Mouse (Mus musculus) lung, postnatal 10 days (tissue): ENCODE measurements around the gene Rsph3b.
A peak's percentile ranks its signal among the peaks of the same experiment; 100 is the strongest.
"Not testable (repeated sequence)": the region's sequence is repeated elsewhere in the genome, so short reads cannot be mapped to it uniquely, and the experiment has no call there.

Experiments used
- DNase-seq: peaks from one replicate; pipeline ENCODE4 v3.0.0; 2021

Gene Rsph3b

DNA sequence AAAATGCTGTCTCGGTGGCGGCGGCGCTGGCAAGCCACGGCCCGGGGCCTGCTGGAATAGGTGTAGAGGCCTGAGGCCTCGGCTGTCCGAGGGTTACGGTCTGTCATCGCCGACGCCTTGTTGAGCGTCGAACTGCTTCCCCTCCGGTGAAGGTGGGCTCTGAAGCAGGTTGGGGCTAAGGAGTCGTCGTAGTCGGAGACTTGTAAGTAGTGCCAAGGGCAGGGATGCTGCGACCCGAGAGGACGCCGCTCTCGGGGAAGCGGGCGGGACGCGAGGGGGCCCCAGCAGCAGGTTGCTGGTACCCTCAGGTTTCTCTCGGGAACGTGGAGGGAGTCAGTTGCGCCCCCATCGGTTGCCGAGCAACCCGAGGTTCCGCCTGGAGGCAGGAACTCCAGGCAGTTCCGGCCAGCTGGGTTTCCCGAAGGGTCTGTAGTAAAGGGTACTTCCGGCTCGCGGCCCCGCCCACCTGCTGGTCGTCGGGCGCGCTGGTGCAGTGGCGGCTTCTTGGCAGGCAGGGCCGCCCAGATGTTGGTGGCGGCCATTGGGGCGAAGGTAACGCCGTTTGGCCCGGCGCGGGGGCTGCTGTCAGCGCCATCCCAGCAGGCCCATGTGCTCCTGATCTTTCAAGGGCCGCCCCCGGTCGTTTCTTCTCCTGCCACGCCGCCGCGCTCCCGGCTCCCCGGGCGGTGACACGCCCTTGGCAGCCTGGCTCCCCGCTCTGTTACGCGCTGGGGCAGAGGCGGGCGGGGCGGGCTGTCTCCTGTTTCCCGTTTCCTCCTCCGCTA is at the start of gene Rsph3b:
Rsph3b (minus strand) TSS at position 699 of the 785 bp plus-strand sequence.
- peak; percentile 87 for DNase-seq

DNA sequence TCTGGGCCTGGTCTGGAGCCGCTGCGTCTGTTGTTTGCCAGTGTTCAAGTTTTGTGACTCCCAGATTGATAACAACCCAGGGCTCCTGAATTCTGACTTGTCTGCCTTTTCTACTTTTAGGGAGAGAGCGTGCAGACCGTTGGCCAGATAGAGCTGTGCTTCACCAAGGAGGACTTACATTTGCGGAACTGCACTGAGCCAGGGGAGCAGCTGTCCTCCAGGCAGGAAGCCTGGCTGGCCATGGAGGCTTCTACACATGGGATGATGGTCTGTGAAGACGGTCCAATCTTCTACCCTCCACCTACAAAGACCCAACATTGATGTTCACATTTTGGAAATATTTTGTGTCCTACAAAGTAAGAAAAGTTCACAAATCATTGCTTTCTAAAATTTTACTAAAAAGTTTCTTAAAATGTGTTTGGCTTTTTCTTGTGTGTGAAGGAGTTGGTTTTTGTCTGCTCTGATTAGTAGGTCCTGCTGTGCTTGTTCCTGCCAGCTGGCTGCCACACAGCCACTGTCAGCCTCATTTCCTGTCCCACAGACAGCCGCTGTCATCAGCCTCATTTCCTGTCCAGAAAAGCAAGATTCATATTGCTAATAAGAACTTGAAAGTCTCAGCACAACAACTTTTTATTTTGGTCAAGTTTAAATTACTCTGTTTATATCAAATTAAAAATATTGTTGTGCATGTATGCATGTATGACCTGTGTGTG is 49.5 kb upstream of the Rsph3b start:
- not testable (repeated sequence) for DNase-seq

- DNase-seq: not testable (repeated sequence)
Measured at GRCm38 (mm10) chr17:6996826-6997225, 48.3 kb upstream of the Rsph3b start.

DNA sequence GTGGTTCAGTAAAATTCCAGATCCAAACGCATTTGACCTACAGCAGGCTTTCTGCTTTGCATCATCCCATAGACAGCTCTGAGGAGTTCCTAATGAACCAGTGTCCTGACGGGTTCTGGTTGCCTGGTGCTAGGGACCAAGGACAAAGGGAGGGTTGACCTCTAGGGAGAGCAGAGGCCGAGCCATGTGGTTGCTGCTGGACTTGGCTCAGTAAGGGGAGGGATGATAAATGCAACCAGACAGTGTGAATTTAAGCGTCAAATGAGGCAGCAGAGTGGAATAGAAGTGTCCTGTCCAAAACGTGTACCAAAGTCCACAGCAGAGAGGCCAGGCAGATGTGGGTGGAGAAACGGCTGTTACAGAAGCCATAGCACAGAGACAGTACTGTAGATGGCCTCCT is 47.0 kb upstream of the Rsph3b start:
- not testable (repeated sequence) for DNase-seq

DNA sequence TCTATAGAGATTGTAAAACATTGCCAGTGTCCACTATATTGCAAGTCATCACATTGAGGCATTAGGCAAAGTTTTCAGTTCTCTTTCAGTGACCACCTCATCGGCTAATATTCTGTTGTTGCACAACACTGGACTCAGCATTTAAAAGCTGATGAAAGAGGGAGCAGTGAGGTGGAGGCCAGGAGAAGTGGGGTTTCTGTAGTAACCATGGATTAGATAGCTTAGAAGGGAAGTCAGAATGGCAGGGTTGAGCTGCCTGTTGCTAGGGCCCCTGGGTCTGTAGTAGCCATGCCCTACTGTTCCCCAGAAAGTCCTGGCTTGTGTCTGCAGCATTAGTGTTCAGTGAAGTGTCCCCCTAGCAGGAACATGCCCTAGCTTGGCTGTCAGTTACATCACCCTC is 37.6 kb upstream of the Rsph3b start:
- DNase-seq: not testable (repeated sequence)

DNA sequence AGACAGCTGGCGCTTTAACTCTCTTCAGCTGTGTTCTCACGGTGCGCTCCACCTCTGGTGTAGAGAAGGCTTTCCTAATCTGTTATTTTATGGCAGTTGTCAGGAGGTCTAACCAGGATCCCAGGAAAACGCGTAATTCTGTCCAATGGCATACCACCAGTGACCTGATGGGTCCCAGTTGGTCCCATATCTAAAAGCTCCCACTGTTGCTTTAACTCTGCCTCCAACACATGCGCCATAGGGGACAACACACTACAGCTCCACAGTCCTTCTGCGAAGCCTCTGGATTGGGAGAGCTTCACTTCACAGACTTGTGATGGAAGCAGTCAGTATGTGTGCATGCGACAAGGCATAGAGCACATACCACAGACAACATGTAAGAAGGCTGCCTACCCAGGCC is 31.7 kb upstream of the Rsph3b start:
- not testable (repeated sequence) for DNase-seq

GRCm38 (mm10) chr17:6979380-6979779 is 30.9 kb upstream of the Rsph3b start:
- DNase-seq: not testable (repeated sequence)

DNA sequence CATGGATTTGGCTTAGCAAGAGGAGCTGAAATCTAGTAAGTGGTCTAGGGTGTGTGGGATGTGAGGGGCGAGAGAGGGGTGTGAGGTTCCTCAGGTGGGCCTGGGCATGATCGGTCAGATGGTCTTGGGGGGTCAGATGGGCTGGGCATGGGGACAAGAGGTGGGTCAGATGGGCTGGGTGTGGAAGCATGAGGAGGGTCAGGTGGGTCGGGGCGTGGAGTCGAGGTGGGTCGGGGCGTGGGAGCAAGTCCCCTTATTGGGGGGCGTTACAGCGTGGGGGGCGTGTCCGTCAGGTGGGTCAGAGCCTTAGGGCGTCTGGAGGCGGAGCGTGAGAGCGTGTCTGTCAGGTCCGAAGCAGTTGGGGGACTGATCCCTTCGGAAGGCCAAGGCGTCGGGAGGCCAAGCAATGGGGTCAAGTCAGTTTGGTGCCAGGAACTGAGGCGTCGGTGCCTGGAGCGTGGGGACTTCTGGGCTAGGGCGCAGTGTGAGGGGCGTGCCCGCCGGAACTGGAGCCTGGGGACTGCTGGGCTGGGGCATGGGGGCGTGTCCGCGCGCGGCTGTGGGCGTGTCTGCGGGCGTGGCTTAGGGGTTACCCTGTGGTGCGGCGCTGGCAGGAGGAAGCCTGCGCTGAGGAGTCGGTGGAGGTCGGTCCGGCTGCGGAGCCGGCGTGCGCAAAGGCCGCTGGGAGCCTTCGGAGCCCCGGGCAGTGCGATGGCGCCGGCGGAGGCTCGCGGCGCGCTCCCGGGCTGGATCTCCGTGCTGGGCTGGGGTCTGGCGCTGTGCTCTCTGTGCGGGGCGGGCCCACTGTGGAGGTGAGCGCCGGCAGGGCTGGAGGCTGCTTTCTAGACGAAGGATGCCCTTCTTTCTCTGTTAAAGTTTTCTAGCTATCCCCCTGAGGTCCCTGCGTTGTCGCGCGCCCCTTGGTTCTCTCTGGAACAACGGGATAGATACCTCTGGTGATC is 30.1 kb upstream of the Rsph3b start, which contains the start of gene Gm49721:
Gm49721 (plus strand) TSS at position 618 of the 962 bp plus-strand sequence.
- DNase-seq: peak; percentile 84

GRCm38 (mm10) chr17:6974985-6975384 is 26.5 kb upstream of the Rsph3b start:
- not testable (repeated sequence) for DNase-seq

- DNase-seq: not testable (repeated sequence)
Measured at GRCm38 (mm10) chr17:6972836-6973396, 24.4 kb upstream of the Rsph3b start.

- not testable (repeated sequence) for DNase-seq
Measured at GRCm38 (mm10) chr17:6971238-6971637, 22.8 kb upstream of the Rsph3b start.

- DNase-seq: not testable (repeated sequence)
Measured at GRCm38 (mm10) chr17:6970334-6970733, 21.9 kb upstream of the Rsph3b start, which contains the start of gene Rnaset2b. TSS of gene Rnaset2b (plus strand) at chr17:6970634.

DNA sequence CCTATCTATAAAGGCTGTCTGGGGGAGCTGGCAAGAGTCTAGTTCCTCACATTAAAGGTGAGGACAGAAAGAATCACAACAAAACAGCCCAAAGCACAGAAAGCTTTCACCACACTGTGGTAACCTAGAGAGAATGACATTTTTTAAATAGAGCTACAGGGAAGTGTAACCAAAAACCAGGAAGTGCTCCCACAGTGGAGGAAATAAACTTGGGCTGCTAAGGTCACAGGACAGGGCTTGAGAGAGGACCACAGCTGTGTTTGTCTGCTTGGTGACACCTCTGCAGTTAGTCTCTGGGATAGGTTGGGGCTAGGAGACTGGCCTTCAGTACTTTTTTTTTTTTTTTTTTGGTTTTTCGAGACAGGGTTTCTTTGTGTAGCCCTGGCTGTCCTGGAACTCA is 19.2 kb upstream of the Rsph3b start:
- not testable (repeated sequence) for DNase-seq

- peak; percentile 33 for DNase-seq
Measured at GRCm38 (mm10) chr17:6965364-6965763, 16.9 kb upstream of the Rsph3b start.

GRCm38 (mm10) chr17:6962936-6963335 is 14.5 kb upstream of the Rsph3b start:
- not testable (repeated sequence) for DNase-seq

- not testable (repeated sequence) for DNase-seq
Measured at GRCm38 (mm10) chr17:6962339-6962738, 13.9 kb upstream of the Rsph3b start.

DNA sequence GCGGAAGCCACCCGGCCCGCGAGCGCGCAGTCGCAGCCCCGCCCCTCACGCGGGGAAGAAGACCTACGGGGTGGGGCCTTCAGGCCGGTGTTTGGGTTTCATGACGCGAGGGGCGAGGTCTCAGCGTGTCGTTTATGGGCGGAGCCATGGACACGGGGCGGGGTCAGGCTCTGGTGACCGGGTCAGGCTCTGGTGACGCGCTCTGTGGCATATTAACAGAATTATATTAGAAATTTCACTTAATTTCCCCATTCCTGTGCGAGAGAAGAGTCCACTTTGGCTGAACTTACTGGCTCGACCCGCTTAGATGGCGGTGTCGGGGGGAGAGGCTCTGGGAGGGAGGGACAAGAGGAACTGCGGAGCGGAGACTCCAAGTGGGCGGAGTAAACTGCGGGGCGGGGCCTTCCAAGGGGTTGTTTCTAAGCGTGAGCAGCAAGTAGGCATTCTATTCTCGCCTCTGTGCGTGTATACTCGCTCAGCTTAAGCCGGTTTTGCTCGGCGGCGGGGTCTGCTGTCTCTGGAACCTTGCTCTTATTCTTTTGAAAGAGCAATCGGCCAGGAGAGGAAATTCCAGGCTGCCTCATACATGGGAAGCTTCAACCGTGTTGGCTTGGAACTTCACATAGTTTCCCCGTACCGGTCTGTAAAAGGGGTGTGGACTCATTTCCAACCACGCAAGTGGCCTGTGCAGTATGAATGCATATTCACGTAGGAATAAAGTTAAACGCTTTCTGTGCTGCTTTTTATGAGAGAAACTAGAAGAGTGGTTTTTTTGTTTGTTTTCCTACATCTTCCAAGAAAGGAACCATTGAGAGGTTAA is 12.9 kb upstream of the Rsph3b start:
- not testable (repeated sequence) for DNase-seq

GRCm38 (mm10) chr17:6960776-6961175 is 12.3 kb upstream of the Rsph3b start, which contains the start of gene Tagap1:
TSS of gene Tagap1 (minus strand) at chr17:6961156.
- peak; percentile 27 for DNase-seq

DNA sequence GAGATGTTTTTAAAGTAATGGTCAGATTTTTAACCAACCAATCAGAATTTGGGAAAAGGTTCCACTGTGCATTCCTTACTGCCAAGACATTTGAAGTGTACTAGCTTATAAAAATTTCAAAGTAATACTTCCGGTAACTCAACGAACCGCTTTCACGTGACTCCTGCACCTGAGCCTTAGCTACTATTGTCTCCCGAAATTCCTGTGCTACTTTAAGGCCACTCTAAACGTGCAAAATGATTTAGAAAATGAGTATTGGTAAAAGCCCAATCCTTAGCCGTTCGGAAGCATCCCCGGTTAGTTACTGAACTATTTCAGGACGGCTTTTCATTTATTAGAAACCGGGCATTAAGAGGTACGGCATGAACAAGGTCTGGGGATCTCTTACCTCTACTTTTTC is 11.9 kb upstream of the Rsph3b start:
- not testable (repeated sequence) for DNase-seq

DNA sequence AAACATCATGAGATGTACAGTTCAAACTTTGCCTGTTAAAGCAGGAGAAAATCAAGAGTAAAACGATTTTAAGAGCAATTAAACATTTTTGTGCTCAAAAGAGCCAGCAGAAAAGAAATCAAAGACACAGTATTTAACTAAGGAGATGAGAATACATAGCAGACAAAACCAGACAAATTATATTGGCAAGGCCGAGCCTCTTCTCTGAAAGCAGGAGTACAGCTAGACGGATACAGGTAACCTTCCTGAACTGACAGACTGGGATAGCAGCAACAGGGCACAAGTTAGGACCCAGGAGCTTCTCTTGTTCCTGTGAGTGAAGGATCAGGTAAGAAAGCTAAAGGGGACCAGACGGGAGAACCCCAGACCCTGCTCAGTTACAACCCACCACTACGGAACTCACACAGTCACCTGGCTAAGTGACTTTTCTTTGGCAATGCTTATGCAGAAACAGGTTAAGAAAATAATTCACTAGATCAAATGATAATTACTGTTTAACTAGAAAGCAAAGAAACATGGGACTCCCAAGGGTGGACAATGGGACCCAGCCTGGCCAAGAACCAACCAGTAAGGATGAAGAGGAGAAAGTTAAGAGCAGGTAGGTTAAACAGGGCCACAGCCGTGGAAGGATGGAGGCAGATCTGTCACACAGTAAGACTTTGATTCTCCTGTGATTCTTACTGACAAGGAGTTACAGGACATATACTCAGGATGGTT is 11.2 kb upstream of the Rsph3b start:
- DNase-seq: not testable (repeated sequence)
